Mouse (Mus musculus) midbrain, postnatal 0 days (tissue): ENCODE results near the gene Ech1. TPM values are rescaled to one million over a fixed set of nuclear protein-coding genes. Genes with fewer than 3 reads are reported as not detected.
A peak's percentile ranks its signal among the peaks of the same experiment; 100 is the strongest.

Source experiments
- ATAC-seq: fragments of 200-750 bp; cut with Nextera tagmentation; 2 replicates; pipeline ENCODE4 v1.8.0; 2017; ENCODE audit warnings: moderate number of reproducible peaks, mild to moderate bottlenecking, moderate TSS enrichment, moderate library complexity; ENCODE audit not compliant: low FRiP score
- DNase-seq: peaks from one replicate; pipeline ENCODE4 v3.0.0-alpha.2; 2015; ENCODE audit warnings: low spot score
- H3K27ac ChIP-seq: fragments of 300-500 bp; sonication (generic); 2 replicates; pipeline ENCODE4 v1.5.1; 2014; ENCODE audit warnings: low read depth, mild to moderate bottlenecking, low read length, mixed read lengths
- H3K27me3 ChIP-seq: fragments of 300-500 bp; sonication (generic); 2 replicates; pipeline ENCODE4 v1.6.1; 2014; ENCODE audit warnings: low read length, control low read depth, mixed read lengths; ENCODE audit not compliant: insufficient read depth
- H3K36me3 ChIP-seq: fragments of 300-500 bp; sonication (generic); 2 replicates; pipeline ENCODE4 v1.6.1; 2014; ENCODE audit warnings: low read length, control low read depth, mixed read lengths; ENCODE audit not compliant: insufficient read depth
- H3K4me1 ChIP-seq: fragments of 300-500 bp; sonication (generic); 2 replicates; pipeline ENCODE4 v1.6.1; 2014; ENCODE audit warnings: mild to moderate bottlenecking, control low read depth, antibody characterized with exemption, low read length, mixed read lengths; ENCODE audit not compliant: insufficient read depth
- H3K4me2 ChIP-seq: fragments of 300-500 bp; sonication (generic); 2 replicates; pipeline ENCODE4 v1.6.1; 2014; ENCODE audit warnings: low read depth, mild to moderate bottlenecking, low read length, mixed read lengths; ENCODE audit not compliant: poor library complexity, severe bottlenecking
- H3K4me3 ChIP-seq: fragments of 300-500 bp; sonication (generic); 2 replicates; pipeline ENCODE4 v1.5.1; 2014; ENCODE audit warnings: low read depth, mild to moderate bottlenecking, low read length, moderate library complexity
- H3K9ac ChIP-seq: fragments of 300-500 bp; sonication (generic); replicated peaks from 2 replicates; pipeline ENCODE4 v1.6.1; 2014; ENCODE audit warnings: mild to moderate bottlenecking, low read length, moderate library complexity, mixed read lengths; ENCODE audit not compliant: poor library complexity, severe bottlenecking
- H3K9me3 ChIP-seq: fragments of 300-500 bp; sonication (generic); 2 replicates; pipeline ENCODE4 v1.6.1; 2016; ENCODE audit warnings: low read length, control low read depth
- CTCF ChIP-seq: IDR thresholded peaks from 2 replicates; pipeline ENCODE4 v1.5.1; 2016; ENCODE audit warnings: antibody characterized with exemption, mild to moderate bottlenecking
- WGBS: fragments of 180-500 bp; shearing (Covaris S2); extraction: QIAGEN DNeasy Blood & Tissue Kit; methylation state at CpG from one replicate; pipeline ENCODE4 v1.1.7; 2014; 5-methylcytosine and 5-hydroxymethylcytosine counted together
- polyA plus RNA-seq: library from polyadenylated mRNA; unstranded; fragments of >200 nt; fragmentation: Nextera tagmentation; extraction: Ambion mirVana; gene quantifications from 2 replicates; pipeline ENCODE4 v1.2.1, GENCODE M21; 2015
- total RNA-seq: library from RNA; depleted of rRNA; stranded (reverse); fragments of >200 nt; gene quantifications from 2 replicates; pipeline ENCODE4 v1.2.3, GENCODE M21; 2014

The Ech1 gene
- total and polyA plus RNA-seq, 2 experiments from 2014 or later: 103 to 104 TPM

DNA sequence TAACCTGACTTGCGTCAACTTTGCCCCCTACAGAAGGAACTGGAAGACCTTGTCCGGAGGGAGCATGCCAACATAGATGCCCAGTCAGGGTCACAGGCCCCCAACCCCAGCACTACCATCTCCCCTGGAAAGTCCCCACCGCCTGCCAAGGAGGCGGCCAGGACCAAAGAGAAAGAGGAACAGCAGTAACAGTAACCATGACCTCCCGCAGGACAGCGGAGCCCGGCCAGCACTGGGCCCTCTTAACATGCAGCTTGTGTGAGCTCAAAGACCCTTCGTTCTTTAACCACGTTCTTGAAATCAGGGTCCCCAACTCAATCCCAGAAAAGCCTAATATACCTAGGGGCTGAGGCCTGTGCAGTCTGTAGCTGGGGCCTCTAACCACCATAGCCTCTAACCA is 37.1 kb upstream of the Ech1 start:
- no peak for DNase-seq
- Histone ChIP-seq H3K27ac (no peak overlapping the region), H3K4me3 (no peak overlapping the region), H3K4me2 (no peak overlapping the region), H3K4me1 (no peaks in the 10 kb centered on the region), H3K27me3 (no peaks in the 10 kb centered on the region), H3K9ac (no peak overlapping the region), H3K9me3 (no peaks in the 10 kb centered on the region), H3K36me3 (peaks cover 30% of the 10 kb centered on the region)
- WGBS: 92% methylated on average over 9 of the region's 9 CpGs
- no peak for ATAC-seq
- TF ChIP-seq CTCF: no peak

DNA sequence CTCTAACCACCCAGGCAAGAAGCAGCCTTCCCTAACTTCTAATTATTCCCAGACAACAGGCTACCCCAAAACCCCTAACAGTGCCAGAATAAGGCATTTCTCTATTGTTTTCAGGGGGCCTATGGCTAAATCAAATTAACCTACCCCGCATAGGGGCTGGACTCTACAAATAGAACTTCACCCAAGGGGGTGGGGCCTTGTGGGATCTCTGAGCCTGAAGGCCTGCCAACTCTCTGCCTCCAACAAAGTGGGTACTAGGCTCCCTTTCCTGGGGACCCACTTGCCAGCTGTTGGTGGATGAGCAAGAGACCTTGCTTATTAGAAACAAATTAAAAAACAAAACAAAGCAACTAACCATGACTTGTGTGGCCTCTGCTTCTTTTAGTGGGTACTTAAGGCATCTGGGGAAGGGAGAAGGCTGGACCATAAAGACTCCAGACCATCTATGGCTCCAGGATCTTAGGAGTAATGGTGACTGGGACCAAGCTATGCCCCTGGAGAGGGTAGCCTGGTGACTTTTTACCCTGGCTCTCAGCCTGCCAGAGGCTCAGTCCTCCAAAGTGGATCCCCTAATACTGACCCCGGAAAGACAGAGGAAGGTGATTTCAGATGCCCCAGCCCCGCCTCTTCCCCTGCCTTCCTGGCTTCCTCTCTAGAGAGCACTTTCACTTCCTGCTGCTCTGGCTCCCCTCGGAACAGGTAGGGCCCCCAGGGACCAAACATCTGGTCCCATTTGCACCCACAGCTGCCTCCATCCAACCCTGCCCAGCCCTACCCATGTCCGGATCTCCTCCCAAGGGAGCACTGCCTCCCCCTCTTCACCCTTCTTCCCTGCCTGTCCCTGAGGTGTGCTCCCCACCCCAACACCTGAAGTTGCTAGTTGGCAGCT is 36.5 kb upstream of the Ech1 start, which contains the start of gene Rinl:
Rinl (plus strand) TSS at position 663 of the 889 bp plus-strand sequence.
- Histone ChIP-seq H3K4me3 (no peak within 1 kb of the TSS), H3K36me3 (peaks cover 26% of the 10 kb centered on the region), H3K9ac (no peak within 1 kb of the TSS), H3K27me3 (no peaks in the 10 kb centered on the region), H3K27ac (no peak within 1 kb of the TSS), H3K9me3 (no peaks in the 10 kb centered on the region), H3K4me1 (no peaks in the 10 kb centered on the region), H3K4me2 (no peak within 1 kb of the TSS)
- DNase-seq (no peak), ATAC-seq (no peak)
- WGBS: 86% methylated on average over 5 of the region's 5 CpGs
- TF ChIP-seq CTCF: no peak

DNA sequence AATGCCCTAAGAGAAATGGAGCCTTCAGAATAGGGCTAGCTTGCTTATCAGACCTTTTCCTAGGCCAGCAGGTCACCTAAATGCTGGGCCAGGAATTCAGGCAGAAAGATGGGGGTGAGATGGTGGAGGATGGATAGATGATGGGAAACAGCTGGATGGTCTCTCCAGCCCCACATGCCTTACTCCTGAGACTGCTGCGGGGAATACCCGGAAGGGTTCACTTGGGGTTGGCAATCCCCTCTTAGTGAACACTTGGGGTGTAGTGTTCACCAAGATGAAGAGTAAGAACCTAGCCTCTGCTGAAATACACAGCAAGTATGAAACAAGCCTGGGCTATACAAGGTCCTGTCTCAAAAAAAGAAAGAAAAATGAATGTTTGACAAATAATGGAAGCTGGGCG is 35.8 kb upstream of the Ech1 start:
- 79% methylated on average over 3 of the region's 3 CpGs for WGBS
- no peak overlapping the region for H3K27ac ChIP-seq

DNA sequence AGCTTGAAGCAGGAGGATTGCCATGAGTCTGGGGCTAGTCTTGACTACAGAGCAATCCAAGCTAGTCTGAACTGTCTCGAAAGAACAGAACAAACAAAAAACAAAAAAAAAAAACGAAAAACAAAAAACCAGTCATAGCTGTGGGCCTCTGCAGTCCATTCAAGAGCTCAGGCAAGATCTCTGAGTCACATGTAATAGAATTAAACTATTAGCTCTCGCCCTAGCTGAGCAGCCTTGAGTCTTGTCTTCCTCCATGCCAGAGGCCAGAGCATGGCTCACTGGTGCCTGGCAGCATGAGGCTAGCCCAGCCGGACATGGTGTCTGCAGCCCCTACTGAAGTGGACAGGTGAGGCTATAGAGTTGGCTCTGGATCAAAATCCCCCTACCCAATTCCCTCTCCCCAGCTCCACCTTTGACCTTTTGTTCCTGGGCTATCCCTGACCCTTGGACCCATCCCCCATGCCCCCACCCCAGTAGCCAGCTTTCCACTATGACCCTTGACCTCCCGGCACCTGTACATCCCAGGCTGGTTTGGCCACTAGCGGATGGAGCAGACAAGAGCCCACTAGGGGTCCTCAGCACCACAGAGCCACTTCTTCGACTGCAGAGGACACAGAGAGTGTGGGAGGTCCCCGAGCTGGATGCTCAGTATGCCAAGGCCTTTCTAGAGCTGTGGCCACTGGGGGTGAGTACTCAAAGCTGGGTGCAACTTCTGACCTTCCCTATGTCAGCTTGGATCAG is 34.8 kb upstream of the Ech1 start:
- Histone ChIP-seq H3K9ac (no peak overlapping the region), H3K27ac (no peak overlapping the region), H3K4me1 (no peaks in the 10 kb centered on the region), H3K27me3 (no peaks in the 10 kb centered on the region), H3K4me3 (no peak overlapping the region), H3K36me3 (peaks cover 12% of the 10 kb centered on the region), H3K4me2 (no peak overlapping the region), H3K9me3 (no peaks in the 10 kb centered on the region)
- no peak for ATAC-seq
- DNase-seq: no peak
- peak; percentile 62 for TF ChIP-seq CTCF
- WGBS: 53% methylated on average over 8 of the region's 8 CpGs

More for the DNA sequence above, 35.8 kb upstream of the Ech1 start:
- Histone ChIP-seq H3K4me3 (no peak overlapping the region), H3K4me1 (no peaks in the 10 kb centered on the region), H3K9ac (no peak overlapping the region), H3K4me2 (no peak overlapping the region), H3K27me3 (no peaks in the 10 kb centered on the region), H3K9me3 (no peaks in the 10 kb centered on the region), H3K36me3 (peaks cover 20% of the 10 kb centered on the region)
- TF ChIP-seq CTCF: no peak
- DNase-seq (no peak), ATAC-seq (no peak)

DNA sequence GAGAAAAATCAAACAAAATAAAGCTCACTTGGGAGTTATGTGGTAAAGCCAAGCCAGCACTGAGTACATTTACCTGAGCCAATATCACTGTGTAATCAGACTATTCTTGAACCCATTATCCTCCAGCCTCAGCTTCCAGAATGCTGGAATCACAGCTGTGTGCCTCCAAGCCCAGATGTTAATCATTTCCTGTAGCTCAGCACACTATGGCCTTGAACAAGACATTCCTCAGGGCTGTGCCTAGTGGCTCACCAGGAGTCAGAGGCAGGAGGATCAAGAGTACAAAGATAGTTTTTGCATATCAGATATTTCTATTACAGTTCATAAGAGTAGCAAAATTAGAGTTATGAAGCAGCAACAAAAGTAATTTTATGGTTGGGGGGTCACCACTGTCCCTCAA is 33.3 kb upstream of the Ech1 start:
- H3K36me3 ChIP-seq: no peaks in the 10 kb centered on the region
- ATAC-seq: no peak
- H3K27ac ChIP-seq: no peak overlapping the region

More for the DNA sequence above, 33.3 kb upstream of the Ech1 start:
- DNase-seq: no peak
- H3K4me1 ChIP-seq: no peaks in the 10 kb centered on the region
- no peaks in the 10 kb centered on the region for H3K9me3 ChIP-seq
- no peak overlapping the region for H3K9ac ChIP-seq
- no peak for TF ChIP-seq CTCF
- H3K4me2 ChIP-seq: no peak overlapping the region
- no peak overlapping the region for H3K4me3 ChIP-seq
- no peaks in the 10 kb centered on the region for H3K27me3 ChIP-seq
